Mouse (Mus musculus) retina, postnatal 1 day (tissue): ENCODE data around the gene Pnrc1.

Experiments used
- DNase-seq: peaks from one replicate; pipeline ENCODE4 v3.0.0-alpha.2; 2012

Pnrc1 gene

DNA sequence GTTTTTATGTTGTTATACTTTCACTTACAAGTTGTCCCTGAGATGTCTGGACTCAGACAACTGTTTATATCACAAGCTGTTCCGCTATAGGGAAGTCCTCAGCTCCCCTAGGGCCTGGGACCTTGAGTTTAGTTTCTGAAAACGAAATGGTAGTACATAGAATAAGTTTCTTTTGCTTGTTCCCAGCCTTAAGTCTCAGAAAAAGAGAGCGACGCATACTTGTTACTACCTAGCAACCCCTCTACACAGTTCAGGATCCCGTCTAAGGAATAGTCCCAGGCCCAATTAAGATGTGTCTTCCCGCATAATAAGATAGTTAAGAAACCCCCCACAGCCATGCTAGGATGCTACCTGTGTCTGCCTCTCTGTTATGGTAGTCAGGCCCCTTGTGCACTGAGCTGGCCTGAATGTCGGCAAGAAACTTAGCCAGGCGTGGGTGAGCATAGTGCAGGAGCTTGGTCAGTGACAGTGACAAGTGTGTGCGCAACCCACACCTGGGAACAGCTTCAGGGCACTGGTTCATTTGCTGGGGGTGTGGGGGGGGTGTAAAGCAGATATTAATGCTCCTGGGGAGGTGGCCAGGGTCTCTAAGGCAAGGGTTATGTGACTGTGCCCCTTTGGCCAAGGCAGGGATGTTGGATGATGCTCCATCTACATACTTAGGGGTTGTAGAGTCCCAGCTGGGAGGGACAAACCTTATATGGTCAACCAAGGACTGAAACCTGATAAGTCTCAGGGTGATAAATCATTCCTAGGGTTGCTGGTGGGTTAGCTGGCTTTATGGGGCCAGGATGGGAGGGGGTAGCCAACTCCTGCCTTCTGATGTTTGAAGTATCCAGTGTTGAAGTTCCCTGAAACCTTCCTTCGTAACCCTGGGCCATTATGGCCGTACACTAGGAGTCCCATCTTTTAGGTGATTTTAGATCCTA, 19.3 kb downstream of the Pnrc1 start:
- DNase-seq: no peak

DNA sequence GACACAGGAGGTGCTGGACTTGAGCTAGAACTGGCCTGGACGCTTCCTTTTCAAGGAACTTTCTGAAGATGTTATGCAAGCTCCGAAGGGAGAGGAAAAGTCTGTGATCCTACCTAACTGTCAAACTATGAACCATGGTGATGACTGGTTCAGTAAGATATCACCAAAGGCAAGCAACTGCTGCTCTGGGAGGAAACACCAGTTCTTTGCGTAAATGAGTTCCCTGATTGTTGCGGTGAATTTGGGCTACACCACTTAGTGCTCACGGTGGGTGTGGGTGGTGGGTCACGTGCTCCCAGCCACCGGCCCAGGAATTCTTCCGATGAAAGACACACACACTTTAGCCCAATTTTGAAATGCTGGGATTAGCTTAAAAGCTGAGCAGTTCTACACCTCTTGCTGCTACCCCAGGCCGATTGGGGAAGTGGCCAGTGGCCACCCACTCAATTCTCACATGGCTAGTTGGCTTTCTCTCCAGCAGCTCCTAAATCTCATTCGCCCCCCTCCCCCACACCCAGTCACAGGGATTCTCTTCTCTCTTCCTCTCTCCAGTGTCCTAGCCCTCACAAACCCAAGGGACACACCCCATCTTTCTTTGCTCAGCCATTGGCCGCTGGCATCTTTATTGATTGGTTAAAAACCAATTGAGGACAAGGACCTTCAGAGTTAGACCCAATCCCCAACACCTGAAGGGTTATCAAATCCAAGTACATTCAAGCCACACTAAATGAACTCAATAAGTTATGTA, 24.8 kb downstream of the Pnrc1 start:
- DNase-seq: no peak

DNA sequence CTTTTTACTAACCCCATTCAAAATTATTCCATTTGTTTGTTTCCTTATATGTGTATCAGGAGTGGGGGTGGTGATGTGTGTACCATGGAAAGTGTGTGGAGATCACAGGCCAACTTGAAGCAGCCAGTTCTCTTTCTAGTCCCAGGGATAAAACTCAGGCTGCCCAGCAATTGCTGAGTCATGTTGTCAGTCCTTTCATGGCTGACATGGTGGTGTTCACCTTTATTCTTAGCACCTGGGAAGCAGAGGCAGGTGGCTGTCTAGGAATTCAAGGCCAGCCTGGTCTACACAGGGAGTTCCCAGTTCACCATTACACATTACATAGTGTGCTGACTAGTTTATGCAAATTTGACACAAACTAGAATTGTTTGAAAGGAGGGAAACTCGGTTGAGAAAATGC, 27.1 kb downstream of the Pnrc1 start:
- DNase-seq: no peak

DNA sequence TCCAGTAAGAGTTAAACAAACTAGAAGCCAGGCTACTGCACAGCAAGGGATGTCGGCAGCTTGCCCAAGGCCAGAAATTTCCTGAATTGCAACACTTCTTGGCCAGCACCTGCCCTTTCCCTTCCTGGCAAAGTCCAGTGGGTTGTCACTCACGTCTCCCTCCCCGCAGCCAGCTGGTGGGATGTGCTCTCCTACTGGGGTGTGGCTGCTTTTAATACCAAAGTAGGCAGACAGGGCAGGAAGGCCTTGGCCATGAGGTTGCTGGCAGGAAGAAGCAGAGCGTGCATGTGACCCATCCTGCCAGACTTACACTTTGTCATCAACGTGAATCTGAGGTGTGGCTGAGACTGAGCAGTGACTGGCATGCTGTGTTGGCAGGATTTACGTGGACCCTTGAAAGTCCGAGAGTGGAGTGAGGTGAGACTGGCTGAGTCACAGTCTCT, 28.6 kb downstream of the Pnrc1 start:
- peak; percentile 30 for DNase-seq

DNA sequence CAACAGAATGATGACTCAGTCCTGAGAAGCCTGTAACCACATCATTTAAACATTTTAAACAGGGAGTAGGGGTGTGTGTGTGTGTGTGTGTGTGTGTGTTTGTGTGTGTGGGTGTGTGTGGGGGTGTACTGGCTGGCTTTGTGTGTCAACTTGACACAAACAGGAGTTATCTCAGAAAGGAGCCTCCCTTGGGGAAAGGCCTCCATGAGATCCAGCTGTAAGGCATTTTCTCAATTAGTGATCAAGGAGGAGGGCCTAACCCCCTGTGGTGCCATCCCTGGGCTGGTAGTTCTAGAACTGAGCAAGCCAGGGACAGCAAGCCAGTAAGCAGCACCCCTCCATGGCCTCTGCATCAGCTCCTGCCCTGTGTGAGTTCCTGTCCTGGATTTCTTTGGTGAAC, 29.7 kb downstream of the Pnrc1 start:
- DNase-seq: no peak

DNA sequence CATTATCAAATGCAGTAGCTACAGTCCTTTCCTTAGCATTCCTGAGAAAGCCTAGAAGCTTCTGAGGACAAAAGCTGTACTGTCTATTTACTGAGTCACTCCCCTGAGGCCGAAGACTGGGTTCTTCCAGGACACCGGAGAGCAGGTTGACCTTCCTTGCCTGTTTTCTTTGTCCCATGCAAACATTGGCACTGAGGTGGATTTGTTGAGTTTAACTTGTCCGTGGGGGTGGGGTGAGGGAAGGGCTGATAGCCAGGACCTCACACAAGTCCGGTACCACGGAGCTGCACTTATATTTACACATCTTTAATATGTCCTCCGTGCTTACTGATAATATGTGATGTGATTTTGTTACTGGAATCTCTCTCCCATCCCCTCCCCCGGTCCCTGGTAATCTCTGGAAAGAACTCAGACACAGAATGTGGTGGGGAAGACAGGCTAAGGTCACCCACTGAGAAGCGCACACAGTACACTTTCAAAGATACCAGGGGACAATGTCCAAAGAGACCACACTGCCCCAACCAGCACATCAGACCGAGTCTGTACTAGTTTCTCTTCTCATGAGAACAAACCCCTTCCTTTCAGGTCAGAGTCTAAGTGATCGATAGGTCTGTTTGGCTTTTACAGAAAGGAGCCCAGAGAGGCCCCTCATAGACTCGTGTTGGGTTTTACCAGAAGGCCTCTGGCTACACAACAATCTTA, 32.5 kb downstream of the Pnrc1 start:
- no peak for DNase-seq

DNA sequence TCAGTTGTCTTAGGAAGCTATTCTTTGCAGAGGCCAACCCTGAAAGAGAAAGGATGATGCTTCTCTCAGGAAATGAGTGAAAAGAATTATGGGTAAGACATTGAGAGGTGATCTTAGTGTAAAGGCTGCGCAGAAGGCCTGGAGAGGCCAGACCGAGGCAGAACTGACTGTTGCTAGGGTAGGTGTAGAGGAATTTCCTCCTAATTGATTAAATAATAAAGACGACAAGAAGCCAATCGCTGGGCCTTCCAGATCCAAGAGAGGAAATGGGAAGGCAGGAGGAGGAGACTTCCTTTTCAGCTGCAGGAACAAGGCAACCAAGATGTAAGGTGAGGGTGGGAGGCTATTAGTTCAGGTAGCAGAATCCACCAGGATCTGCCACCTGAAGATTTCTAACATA, 35.3 kb downstream of the Pnrc1 start:
- no peak for DNase-seq

DNA sequence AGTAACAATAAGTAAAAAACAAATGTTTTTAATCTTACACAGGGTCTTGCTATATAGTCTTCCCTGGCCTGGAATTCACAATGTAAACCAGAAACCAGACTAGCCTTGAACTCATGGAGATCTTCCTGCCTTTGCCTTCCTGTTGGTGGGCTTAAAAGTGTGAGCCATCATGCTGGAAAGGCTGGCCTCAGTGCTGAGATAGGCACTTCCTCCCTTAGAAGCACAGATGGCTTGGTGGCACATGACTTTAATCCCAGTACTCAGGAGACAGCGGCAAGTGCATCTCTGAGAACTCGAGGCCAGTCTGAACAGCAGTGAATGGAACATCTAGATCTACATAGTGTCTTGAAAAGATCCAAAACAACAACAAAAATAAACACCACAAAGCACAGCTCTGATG, 39.1 kb downstream of the Pnrc1 start:
- no peak for DNase-seq

DNA sequence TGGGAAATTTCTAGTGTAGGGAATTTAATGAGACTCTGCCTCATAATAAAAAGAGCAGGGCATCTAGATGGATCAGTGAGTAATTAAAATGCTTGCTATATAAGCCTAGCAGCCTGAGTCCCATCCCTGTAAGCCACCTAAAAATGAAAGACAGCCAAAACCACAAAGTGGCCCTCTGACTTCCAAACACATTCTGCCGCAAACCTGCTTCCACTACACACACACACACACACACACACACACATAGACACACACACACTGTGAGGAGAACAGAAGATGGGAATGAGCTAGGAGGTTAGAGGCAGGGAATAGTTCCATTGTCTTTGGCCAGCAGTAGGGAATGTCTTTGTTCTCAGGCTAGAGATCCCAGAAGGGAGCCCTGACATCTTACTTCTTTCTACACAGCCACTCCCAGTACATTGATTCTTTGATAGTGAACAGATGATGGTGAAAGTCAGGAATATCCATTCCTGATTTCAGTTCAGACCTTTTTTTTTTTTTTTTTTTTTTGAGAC, 40.2 kb downstream of the Pnrc1 start:
- DNase-seq: peak; percentile 31

DNA sequence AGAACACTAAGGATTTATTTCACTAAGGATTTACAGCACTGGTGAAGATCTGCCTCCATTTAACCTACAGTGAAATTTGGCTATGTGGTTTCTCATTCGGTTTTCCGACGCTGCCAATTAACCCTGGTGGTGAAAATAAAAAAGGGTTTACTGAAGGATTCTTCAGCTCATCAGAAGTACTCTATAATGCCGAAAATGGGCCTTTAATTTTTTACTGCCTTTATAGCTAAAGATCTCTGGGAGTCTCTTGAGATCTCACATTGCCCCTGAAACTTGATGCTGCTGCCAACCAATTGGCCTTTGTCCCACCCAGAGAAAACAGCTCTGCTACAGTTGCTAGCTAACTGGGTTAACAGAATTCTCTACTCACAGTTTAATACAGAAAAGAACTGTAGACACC, 41.0 kb downstream of the Pnrc1 start:
- DNase-seq: no peak

DNA sequence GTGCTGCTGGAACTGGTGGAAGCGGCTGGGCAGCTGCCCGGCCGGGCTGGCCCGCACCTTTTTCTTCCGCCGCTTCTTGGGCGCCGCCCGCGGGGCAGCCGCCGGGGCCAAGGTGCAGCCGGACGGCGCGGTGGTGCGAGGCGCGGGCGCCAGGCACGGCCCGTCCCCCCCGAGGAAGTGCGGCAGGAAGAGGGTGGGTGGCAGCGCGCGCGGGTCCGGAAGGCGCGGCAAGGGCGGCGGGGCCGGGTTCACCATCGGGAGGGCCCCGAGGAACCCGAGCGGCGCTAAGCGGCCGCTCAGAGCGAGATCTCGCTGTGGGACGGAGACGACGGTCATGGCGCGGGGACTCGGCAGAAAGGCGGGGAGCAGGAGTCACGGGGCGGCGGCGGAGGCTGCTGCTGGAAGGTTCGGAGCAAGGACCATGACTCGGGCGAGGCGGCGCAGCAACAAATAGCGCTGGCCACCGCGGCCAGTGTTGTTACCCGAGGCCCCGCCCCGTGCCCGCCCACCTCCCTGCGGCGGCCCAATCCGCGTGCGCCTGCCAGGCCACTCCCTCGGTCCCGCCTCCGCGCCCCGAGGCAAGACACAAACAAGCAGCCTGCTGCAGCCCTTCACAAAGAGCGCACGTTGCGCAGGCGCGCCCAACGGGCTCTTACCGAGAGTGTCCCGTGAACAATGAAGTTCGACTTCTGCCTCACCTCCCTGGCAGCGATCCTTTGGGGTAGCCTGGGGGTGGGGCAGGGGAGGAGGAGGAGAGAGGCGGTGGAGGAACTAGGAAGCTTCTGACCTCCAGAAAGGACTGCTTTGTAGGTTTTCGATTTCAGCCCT, 41.7 kb downstream of the Pnrc1 start:
- DNase-seq: peak; percentile 99

DNA sequence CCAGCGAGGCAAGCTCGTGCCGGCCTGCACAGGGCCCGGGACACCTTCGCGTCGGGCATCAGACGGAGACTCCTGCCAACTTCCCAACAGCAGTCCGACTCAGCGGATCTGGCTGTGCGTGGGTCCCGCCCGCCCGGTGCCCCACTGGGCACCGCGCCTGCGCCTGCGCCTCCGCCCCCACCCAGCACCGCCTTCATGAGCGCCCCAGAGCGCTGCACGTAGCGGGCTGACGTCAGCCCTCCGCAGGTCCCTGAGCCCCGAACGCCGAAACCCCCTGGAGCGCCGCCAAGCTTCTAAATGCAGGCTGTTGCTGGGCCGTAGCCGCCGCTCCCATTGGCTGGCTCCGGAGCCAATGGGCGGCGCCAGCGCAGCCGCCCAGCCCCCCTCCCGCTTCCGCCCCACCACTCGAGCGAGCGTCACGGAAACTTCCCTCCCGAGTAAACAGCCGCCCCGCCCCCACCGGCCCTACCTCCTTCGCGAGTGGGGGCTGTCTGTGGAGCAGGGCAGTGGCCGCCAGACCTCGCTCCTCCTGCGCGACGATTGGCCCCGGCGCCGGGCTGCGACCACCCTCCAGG, 42.4 kb downstream of the Pnrc1 start:
- peak; percentile 99 for DNase-seq

DNA sequence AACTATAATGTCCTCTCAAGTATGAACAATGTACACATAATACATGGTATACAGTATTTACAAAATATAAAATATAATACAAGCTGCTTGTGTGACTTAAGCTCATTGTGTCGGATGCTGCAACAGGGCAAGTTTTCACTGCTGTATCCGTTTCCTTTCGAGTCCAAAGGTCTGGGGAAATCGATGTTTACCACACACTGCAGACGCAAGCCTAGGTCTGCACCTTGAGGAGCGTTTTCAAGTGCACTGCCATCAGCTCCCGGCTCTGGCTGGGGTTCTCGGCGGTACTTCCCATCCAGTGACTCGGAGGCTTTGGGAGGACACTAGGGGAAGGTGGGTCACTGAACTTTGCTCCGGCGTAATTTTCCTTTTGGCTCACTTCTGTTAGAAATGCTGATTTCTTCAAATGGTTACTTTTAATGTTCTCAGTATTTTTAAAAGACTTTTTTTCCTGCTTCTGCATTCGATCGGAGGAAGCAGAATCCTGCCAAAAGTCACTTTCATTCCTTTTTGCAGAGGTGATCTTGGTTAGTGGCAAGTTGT, 44.0 kb downstream of the Pnrc1 start:
- no peak for DNase-seq

DNA sequence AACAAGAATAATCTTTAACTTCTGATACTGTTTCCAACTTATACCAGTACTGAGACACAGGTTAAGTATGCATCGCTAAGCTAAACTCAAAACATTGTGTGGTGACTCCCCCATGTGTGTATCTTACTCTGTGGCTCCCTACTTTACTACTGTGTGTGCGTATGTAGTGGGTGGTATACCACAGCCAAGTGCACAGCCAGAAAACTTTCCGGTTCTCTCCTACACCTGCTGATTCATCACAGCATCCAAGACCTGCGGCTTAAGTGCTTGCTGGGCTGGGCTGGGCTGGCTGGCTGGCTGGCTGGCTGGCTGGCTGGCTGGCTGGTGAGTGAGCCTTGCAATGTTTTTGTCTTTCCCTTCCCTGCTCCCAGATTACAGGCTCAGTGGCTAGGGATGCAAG, 46.0 kb downstream of the Pnrc1 start:
- DNase-seq: no peak

DNA sequence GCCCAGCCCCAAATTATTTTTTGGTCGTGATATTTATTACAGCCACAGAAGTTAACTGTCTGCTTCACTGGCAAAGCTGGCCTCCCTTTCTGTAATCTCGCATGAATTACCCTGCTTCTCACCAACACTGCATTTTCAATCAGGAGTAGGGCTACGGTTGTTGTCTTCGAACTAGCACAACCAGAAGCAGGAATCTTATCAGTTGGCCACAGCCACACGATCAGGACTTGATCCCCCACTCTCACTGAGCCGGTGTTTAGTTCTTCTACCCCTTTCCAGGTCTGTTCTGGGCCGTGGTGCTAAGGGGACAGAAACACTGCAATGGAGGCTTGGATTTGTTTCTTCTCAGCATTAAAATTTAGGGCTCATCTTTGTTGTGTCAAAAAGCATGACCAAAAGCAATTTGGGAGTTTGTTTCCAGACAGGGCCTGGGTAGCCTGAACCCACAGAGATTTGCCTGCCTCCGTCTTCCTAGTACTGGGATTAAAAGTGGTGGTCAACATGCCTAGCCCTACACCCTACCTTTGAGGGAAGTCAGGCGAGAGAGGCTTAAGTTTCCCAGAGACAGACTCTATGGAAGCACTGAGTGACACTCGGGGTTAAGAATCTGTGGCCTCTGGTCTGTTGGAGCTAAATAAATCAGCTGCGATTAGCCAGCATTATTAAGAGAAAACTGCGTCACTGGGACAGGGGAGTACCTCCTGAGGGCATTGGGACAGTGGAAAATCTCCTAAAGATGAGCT, 46.8 kb downstream of the Pnrc1 start:
- DNase-seq: peak; percentile 11

DNA sequence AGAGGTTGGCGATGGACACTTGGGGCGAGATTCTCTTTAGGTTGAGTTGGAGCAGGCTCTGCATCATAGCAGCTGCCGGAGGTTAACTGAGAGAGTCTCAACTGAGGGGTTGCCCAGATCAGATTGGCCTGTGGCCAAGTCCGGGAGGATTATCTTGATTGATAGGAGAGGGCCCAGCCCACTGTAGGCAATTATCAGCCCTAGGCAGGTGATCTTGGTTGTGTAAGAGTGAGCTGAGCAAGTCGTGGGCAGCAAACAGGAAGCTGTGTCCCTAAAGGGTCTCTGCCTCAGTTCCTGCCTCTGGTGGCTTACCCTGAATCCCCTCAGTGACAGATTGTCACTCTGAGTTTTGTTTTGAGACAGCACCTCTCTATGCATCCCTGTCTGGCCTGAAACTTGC, 47.4 kb downstream of the Pnrc1 start:
- DNase-seq: peak; percentile 88

DNA sequence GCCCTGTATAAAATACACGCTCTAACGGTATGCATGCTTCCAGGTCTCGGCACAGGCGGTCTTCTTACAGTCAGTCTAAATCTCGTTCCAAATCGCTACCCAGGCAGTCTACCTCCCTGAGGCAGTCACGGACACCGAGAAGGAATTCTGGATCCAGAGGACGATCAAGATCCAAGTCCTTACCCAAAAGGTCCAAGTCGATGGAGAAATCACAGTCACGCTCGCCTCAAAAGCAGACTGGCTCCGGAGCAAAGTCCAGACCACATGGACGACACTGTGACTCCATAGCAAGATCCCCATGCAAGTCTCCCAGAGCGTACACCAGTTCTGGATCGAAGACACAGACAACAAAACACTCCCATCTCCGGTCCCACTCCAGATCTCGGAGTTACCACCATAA, 59.1 kb downstream of the Pnrc1 start:
- no peak for DNase-seq

DNA sequence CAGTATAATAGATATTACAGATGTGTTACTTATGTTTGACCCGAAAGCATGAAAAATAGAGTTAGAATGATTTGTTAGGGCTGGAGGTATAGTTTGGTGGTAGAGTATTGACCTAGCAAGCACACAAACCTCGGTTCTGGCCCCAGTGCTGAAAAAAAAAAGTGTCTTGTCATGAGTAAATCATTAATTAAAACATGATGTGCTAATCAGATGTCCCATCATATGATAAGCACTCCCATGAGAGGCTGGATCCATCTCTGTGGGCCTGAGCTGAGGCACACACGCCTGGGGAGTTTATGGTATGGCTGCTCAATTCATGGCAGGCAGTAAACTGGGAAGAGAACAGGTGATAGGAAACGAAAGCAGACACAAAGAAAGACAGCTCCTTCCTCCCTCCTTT, 60.3 kb downstream of the Pnrc1 start:
- no peak for DNase-seq

DNA sequence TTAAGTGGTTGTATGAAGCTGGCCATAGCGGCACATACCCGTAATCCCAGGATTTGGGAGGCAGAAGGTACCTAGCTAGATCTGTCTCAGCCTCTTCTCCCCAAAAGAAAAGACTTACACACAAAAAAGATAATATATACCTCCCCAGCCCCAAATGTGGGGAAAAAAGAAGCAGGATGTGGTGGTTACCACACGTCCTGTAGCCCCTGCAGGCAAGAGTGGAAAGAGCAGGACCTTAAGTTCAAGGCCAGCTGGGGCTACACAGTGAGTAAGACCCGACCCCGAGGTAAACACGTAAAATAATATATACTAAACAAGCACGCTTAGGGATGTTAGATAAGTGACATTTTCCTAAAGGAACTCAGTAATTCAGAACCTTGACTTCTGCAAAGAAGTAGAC, 62.8 kb downstream of the Pnrc1 start:
- DNase-seq: no peak

DNA sequence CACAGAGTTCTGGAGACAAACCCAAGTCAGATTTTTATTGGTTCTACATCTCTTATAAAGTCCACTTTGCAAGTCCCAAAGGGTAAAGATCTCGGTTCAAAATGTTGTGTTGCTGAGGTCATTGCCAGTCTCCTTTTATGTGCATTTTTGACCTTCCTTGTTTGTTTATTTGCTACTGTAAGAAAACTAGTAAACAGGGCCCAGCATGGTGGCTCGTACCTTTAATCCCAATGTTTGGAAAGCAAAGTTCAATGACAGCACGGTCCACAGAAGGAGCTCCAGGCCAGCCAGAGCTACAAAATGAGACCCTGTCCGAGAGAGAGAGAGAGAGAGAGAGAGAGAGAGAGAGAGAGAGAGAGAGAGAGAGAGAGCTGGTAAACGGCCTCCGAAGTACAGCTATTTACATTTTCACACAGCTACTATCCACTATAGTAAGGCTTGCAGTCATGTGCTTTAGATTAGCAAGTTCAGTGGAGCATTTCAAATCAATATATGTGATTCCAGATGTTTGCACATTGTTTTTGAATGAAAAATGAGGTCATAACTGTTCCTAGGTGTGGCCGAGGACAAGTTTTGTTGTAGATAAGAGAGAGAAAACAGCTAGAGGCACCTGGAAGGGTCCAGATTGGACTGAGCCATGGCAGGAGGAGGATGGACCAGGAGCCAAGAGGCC, 65.8 kb downstream of the Pnrc1 start:
- no peak for DNase-seq
